Mouse (Mus musculus) liver, postnatal 0 days (tissue): ENCODE results near the gene F2rl1.

Experiments used
- CTCF ChIP-seq: sonication (generic); IDR thresholded peaks from 2 replicates; pipeline ENCODE4 v1.5.1; 2016; ENCODE audit warnings: antibody characterized with exemption, low read depth
- EP300 ChIP-seq: IDR thresholded peaks from 2 replicates; pipeline ENCODE4 v1.6.1; 2016; ENCODE audit warnings: antibody characterized with exemption, low read depth, mild to moderate bottlenecking

- TF ChIP-seq CTCF = no peak
- no peak for TF ChIP-seq EP300
Measured at GRCm38 (mm10) chr13:95484664-95485063, 40.4 kb downstream of the F2rl1 start.
